Mouse (Mus musculus): Measurements from ENCODE around the gene Cisd1. TPM values are rescaled to one million over a fixed set of nuclear protein-coding genes. Genes with fewer than 3 reads are reported as not detected.

The Cisd1 gene
- polyA plus RNA-seq, 2 experiments: 29.9 to 78.2 TPM

- no peak for TF ChIP-seq CTCF (IDR thresholded peaks at IDR 0.05; ENCODE audit: low read depth)
- no peak for TF ChIP-seq EP300 (IDR thresholded peaks at IDR 0.05; ENCODE audit: low read depth)
- Histone ChIP-seq H3K9ac (replicated peaks) (no peak overlapping the region; the same call in 1 of the 2 replicates), H3K4me2 (ENCODE audit: low read depth) (peak overlapping the region; percentile 94), H3K4me3 (ENCODE audit: insufficient read depth in 1 of 2, low read depth in 2 of 2, low read length in 2 of 2) (peak overlapping the region in 1 of 2 experiments; percentile 86; a peak in 2 of 4 replicates), H3K9me3 (ENCODE audit: control insufficient read depth, low read length) (no peaks in the 10 kb centered on the region), H3K4me1 (replicated peaks; ENCODE audit: control insufficient read depth in 2 of 2, insufficient read depth in 2 of 2, low read length in 1 of 2) (peaks cover 14 to 21% of the 10 kb centered on the region in 2 experiments), H3K27ac (no peak overlapping the region), H3K36me3 (replicated peaks; ENCODE audit: control insufficient read depth, insufficient read depth, low read depth) (no peaks in the 10 kb centered on the region; the same call in 1 of the 2 replicates), H3K27me3 (ENCODE audit: control insufficient read depth, insufficient read depth, low read length) (no peaks in the 10 kb centered on the region)
- no peak for DNase-seq (ENCODE audit: low read depth in 3 of 3, low spot score in 3 of 3)
- whole genome bisulfite sequencing (ENCODE audit: insufficient replicate concordance): 59% methylated on average over 1 of the region's 1 CpGs
- no peak for ATAC-seq (ENCODE audit: insufficient read depth)
Observed at GRCm38 (mm10) chr10:71349290-71349689, 4.5 kb upstream of the Cisd1 start.

GRCm38 (mm10) chr10:71348637-71349280 is 4.0 kb upstream of the Cisd1 start:
- Histone ChIP-seq H3K9me3 (ENCODE audit: control insufficient read depth, low read length) (no peaks in the 10 kb centered on the region), H3K4me3 (ENCODE audit: insufficient read depth in 1 of 2, low read depth in 2 of 2, low read length in 2 of 2) (peak overlapping the region; percentile 75 to 86), H3K36me3 (replicated peaks; ENCODE audit: control insufficient read depth, insufficient read depth, low read depth) (no peaks in the 10 kb centered on the region; the same call in 1 of the 2 replicates), H3K4me1 (replicated peaks; ENCODE audit: control insufficient read depth in 2 of 2, insufficient read depth in 2 of 2, low read length in 1 of 2) (peaks cover 14 to 23% of the 10 kb centered on the region in 2 experiments), H3K4me2 (ENCODE audit: low read depth) (peak overlapping the region; percentile 94), H3K27ac (no peak overlapping the region), H3K9ac (replicated peaks) (peak overlapping the region; percentile 92), H3K27me3 (ENCODE audit: control insufficient read depth, insufficient read depth, low read length) (no peaks in the 10 kb centered on the region)
- ATAC-seq (ENCODE audit: insufficient read depth): no peak
- peak in 1 of 3 experiments; percentile 19 for DNase-seq (ENCODE audit: low read depth in 3 of 3, low spot score in 3 of 3)
- TF ChIP-seq EP300 (IDR thresholded peaks at IDR 0.05; ENCODE audit: low read depth): peak; percentile 40
- TF ChIP-seq CTCF (IDR thresholded peaks at IDR 0.05; ENCODE audit: low read depth): no peak
- 5% methylated on average over 16 of the region's 16 CpGs for WGBS (ENCODE audit: insufficient replicate concordance)

- DNase-seq (ENCODE audit: low read depth in 3 of 3, low spot score in 3 of 3): peak in 1 of 3 experiments; percentile 32
- Histone ChIP-seq H3K4me3 (ENCODE audit: insufficient read depth in 1 of 2, low read depth in 2 of 2, low read length in 2 of 2) (peak overlapping the region; percentile 75 to 86), H3K9me3 (ENCODE audit: control insufficient read depth, low read length) (no peaks in the 10 kb centered on the region), H3K9ac (replicated peaks) (peak overlapping the region; percentile 92), H3K4me2 (ENCODE audit: low read depth) (peak overlapping the region; percentile 94), H3K27me3 (ENCODE audit: control insufficient read depth, insufficient read depth, low read length) (no peaks in the 10 kb centered on the region), H3K4me1 (replicated peaks; ENCODE audit: control insufficient read depth in 2 of 2, insufficient read depth in 2 of 2, low read length in 1 of 2) (peaks cover 17 to 25% of the 10 kb centered on the region in 2 experiments), H3K36me3 (replicated peaks; ENCODE audit: control insufficient read depth, insufficient read depth, low read depth) (no peaks in the 10 kb centered on the region; the same call in 1 of the 2 replicates), H3K27ac (peak overlapping the region; percentile 55)
- ATAC-seq (ENCODE audit: insufficient read depth): peak; percentile 16
- TF ChIP-seq EP300 (IDR thresholded peaks at IDR 0.05; ENCODE audit: low read depth): no peak
- TF ChIP-seq CTCF (IDR thresholded peaks at IDR 0.05; ENCODE audit: low read depth): no peak
- WGBS (ENCODE audit: insufficient replicate concordance): under 1% methylated on average over 48 of the region's 48 CpGs
Observed at GRCm38 (mm10) chr10:71347964-71348636, 3.3 kb upstream of the Cisd1 start.

GRCm38 (mm10) chr10:71347509-71347949 is 2.8 kb upstream of the Cisd1 start, which contains the start of gene Ipmk:
Gene Ipmk (plus strand): TSS chr10:71347763.
- DNase-seq (ENCODE audit: low read depth in 3 of 3, low spot score in 3 of 3) (peak; percentile 89 to 92 (median 91)), ATAC-seq (ENCODE audit: insufficient read depth) (peak; percentile 87)
- H3K9ac ChIP-seq (replicated peaks): peak within 1 kb of the TSS; percentile 92
- peak within 1 kb of the TSS; percentile 82 for H3K27ac ChIP-seq
- no peaks in the 10 kb centered on the region for H3K9me3 ChIP-seq (ENCODE audit: control insufficient read depth, low read length)
- H3K27me3 ChIP-seq (ENCODE audit: control insufficient read depth, insufficient read depth, low read length): no peaks in the 10 kb centered on the region
- TF ChIP-seq EP300 (IDR thresholded peaks at IDR 0.05; ENCODE audit: low read depth): no peak
- peaks cover 18 to 25% of the 10 kb centered on the region in 2 experiments for H3K4me1 ChIP-seq (replicated peaks; ENCODE audit: control insufficient read depth in 2 of 2, insufficient read depth in 2 of 2, low read length in 1 of 2)
- peak within 1 kb of the TSS; percentile 82 to 86 for H3K4me3 ChIP-seq (ENCODE audit: insufficient read depth in 1 of 2, low read depth in 2 of 2, low read length in 2 of 2)
- peak within 1 kb of the TSS; percentile 94 for H3K4me2 ChIP-seq (ENCODE audit: low read depth)
- H3K36me3 ChIP-seq (replicated peaks; ENCODE audit: control insufficient read depth, insufficient read depth, low read depth): no peaks in the 10 kb centered on the region; the same call in 1 of the 2 replicates
- WGBS (ENCODE audit: insufficient replicate concordance): under 1% methylated on average over 48 of the region's 49 CpGs

Measured in liver, embryonic 14.5 days (tissue).